Mouse (Mus musculus) limb, embryonic 10.5 days (tissue): ENCODE measurements at regions not wholly inside any gene's neighbourhood (a gene's known extent, or its start where the extent isn't known, plus 50 kb on each side); places are given as distances from the start of the nearest gene placed in this dataset.

Source experiments
- DNase-seq: peaks from one replicate; pipeline ENCODE4 v3.0.0-alpha.2; 2017; ENCODE audit warnings: low spot score
- H3K27ac ChIP-seq: fragments of 300-500 bp; sonication (generic); 2 replicates; pipeline ENCODE4 v1.5.1; 2016; ENCODE audit warnings: mild to moderate bottlenecking
- H3K27me3 ChIP-seq: fragments of 300-500 bp; sonication (generic); 2 replicates; pipeline ENCODE4 v1.6.1; 2016; ENCODE audit warnings: low read depth, mild to moderate bottlenecking; ENCODE audit not compliant: poor library complexity, severe bottlenecking
- H3K36me3 ChIP-seq: fragments of 300-500 bp; sonication (generic); 2 replicates; pipeline ENCODE4 v1.6.1; 2016; ENCODE audit warnings: mild to moderate bottlenecking, moderate library complexity
- H3K4me1 ChIP-seq: fragments of 300-500 bp; sonication (generic); 2 replicates; pipeline ENCODE4 v1.6.1; 2016
- H3K4me3 ChIP-seq: fragments of 300-500 bp; sonication (generic); 2 replicates; pipeline ENCODE4 v1.5.1; 2016; ENCODE audit warnings: mild to moderate bottlenecking, moderate library complexity
- H3K9me3 ChIP-seq: fragments of 300-500 bp; sonication (generic); replicated peaks from 2 replicates; pipeline ENCODE4 v1.6.1; 2016; ENCODE audit warnings: mild to moderate bottlenecking
- WGBS: fragments of 180-500 bp; shearing (Covaris S2); methylation state at CpG from one replicate; pipeline ENCODE4 v1.1.7; 2016; 5-methylcytosine and 5-hydroxymethylcytosine counted together

DNA sequence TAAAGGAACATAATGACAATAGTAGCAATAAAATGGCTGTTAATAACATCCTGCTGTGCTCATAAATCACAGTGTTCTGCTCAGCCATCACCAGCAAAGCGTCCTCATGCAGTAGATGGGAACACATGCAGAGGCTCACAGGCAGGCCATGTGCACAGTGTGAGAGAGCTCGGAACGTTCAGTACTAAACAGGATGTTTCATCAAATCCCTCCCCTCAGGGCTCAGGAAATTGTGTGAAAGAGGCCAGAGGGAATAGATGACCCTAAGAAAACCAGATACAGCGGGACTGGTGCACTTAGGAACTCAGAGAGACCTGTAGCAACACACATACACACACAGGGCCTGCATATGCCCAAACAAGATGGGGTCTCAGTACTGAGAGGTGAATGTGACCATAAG, 256.1 kb upstream of the Zpld1 start:
- Histone ChIP-seq H3K27me3 (no peaks in the 10 kb centered on the region), H3K4me3 (no peak overlapping the region), H3K4me1 (no peaks in the 10 kb centered on the region), H3K36me3 (no peaks in the 10 kb centered on the region), H3K9me3 (no peaks in the 10 kb centered on the region), H3K27ac (no peak overlapping the region)
- 65% methylated on average over 4 of the region's 4 CpGs for WGBS
- DNase-seq: no peak

DNA sequence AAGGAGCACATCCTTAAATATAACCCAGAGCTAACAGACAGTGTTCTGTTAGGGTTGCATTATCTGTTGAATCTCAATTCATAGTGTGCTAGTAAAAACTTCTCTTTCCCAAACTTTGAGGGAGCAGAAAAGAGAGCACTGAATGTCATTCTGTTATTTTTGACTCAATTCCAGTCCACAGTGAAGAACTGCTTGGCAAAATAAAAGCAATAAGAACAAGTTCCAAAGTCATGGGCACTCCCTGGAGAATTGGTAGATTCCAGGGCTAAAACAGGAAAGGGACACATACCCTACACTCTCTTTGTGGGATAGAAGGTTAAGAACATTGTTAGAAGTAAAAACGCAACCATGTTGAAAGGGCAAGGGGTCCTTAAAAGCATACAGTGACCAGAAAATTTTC, 253.6 kb upstream of the Zpld1 start:
- H3K4me3 ChIP-seq: no peak overlapping the region
- 91% methylated on average over 1 of the region's 1 CpGs for WGBS
- no peaks in the 10 kb centered on the region for H3K4me1 ChIP-seq
- no peaks in the 10 kb centered on the region for H3K9me3 ChIP-seq
- no peaks in the 10 kb centered on the region for H3K36me3 ChIP-seq
- no peak for DNase-seq
- no peak overlapping the region for H3K27ac ChIP-seq
- no peaks in the 10 kb centered on the region for H3K27me3 ChIP-seq

DNA sequence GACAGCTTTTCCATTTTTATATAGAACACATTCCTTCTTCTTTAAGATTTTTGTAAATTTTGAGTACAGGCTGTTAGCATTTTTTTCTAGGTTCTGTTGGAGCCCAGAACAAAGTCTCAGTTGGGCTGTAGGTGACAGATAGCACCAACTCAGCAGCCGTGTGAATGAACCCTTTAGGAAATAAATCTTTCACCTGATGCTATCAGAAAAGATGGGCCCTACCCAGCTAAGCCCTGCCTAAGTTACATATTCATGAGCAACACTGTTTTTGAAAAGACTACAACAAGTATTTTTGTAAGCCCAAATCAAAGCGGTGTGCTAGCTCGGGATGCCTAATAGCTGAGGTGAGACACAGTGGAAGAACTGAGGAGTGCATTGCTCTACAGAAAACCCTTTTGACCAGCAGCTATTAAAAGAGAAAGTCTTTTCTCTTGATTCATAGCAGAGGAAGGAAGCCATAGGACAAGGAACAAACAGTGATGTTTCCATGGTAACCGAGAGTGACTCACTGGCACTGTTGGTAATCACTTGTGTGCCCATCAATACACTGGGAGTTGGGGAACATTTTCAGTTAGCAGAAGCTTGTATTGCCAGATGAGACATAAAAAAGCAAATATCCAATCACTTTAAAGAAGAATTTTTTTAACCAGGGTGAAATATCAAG, 253.0 kb upstream of the Zpld1 start:
- no peaks in the 10 kb centered on the region for H3K27me3 ChIP-seq
- DNase-seq: no peak
- H3K4me3 ChIP-seq: no peak overlapping the region
- H3K9me3 ChIP-seq: no peaks in the 10 kb centered on the region
- no peaks in the 10 kb centered on the region for H3K36me3 ChIP-seq
- 81% methylated on average over 4 of the region's 4 CpGs for WGBS
- no peaks in the 10 kb centered on the region for H3K4me1 ChIP-seq
- H3K27ac ChIP-seq: no peak overlapping the region

DNA sequence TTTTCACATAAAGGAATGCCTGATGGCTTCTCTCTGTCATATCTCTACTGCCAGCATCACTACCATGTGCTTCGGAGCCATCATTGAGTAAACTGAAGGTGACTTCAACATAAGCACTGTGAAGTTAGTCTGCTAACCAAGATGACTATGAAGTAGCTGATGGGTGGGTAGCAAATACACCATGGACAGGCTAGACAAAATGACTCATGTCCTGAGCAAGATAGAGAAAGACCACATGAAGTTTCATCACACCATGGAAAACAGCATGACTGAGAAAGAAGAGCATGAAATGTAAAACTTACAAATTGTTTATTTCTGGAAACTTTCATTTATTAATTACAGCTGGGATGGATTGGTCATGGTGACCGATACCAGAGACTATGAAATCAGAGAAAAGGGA, 249.3 kb upstream of the Zpld1 start:
- no peak for DNase-seq
- no peaks in the 10 kb centered on the region for H3K9me3 ChIP-seq
- no peak overlapping the region for H3K27ac ChIP-seq
- WGBS: 92% methylated on average over 2 of the region's 2 CpGs
- H3K36me3 ChIP-seq: no peaks in the 10 kb centered on the region
- H3K27me3 ChIP-seq: no peaks in the 10 kb centered on the region
- no peak overlapping the region for H3K4me3 ChIP-seq
- H3K4me1 ChIP-seq: no peaks in the 10 kb centered on the region

DNA sequence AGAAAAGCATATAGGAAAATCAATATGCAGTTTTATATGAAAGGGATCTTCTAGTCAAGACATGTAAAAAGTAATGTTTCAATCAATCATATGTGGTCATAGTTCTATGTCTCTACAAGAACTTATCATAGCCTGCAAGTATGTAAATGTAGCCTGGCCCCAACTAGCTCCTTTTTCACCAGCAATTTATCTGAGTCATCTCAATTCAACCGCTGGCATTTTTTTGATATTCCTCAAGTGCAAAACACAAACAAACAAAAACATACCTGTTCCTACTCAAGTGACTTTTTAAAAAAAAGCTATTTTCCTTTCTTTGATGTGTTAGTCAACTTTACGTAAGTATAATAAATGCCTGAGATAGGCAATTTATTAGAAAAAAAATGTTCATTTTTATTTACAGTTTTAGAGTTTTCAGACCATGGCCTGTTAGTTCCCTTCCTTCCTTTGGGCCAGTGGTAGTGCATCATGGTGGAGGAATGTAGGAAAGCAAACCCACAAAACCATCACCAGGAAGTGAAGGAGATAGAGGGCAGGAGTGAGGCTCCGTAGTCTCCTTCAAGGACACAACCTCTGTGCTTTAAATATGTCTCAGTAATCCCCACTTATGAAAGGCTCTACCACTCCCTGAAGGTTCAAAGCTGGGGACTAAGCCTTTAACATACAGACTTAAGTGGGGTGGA, 242.7 kb upstream of the Zpld1 start:
- Histone ChIP-seq H3K4me1 (no peaks in the 10 kb centered on the region), H3K27me3 (no peaks in the 10 kb centered on the region), H3K27ac (no peak overlapping the region), H3K4me3 (no peak overlapping the region), H3K36me3 (no peaks in the 10 kb centered on the region), H3K9me3 (no peaks in the 10 kb centered on the region)
- no peak for DNase-seq
- 87% methylated on average over 3 of the region's 3 CpGs for WGBS

DNA sequence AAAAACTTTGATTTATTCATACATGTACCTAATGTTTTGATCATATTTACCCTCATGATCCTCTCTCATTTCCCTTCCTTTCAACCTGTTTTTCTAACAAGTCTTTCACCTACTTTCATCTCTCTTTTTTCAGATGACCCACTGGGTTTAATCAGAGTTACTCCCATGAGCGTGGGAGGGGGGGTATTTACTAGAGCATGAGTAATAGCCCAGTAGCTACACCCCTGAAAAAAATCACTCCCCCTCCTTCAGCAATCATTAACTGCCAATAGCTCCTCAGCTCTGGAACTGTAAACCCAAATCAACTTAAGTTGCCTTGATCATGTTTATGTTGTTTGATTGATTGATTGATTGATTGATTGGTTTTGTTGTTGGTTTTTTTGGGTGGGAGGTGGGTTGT, 241.4 kb upstream of the Zpld1 start:
- Histone ChIP-seq H3K4me3 (no peak overlapping the region), H3K36me3 (no peaks in the 10 kb centered on the region), H3K27ac (no peak overlapping the region), H3K9me3 (no peaks in the 10 kb centered on the region), H3K4me1 (no peaks in the 10 kb centered on the region), H3K27me3 (no peaks in the 10 kb centered on the region)
- WGBS: 81% methylated on average over 1 of the region's 1 CpGs
- no peak for DNase-seq

DNA sequence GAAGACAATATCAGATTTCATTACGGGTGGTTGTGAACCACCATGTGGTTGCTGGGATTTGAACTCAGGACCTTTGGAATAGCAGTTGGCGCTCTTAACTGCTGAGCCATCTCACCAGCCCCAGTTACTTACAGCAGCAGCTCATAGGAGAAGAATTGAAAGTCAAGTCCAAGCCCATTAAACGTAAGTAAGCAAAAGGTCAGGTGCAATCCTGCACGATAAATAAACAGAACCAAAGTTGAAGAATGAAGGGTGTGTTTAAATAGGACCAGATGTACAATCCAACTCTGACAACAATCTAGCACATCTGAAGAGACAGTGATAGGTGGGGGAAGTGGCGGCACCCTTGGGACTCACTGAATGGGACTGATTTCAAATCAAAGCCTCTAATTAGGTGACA, 239.8 kb upstream of the Zpld1 start:
- no peak for DNase-seq
- H3K9me3 ChIP-seq: no peaks in the 10 kb centered on the region
- no peaks in the 10 kb centered on the region for H3K27me3 ChIP-seq
- no peak overlapping the region for H3K4me3 ChIP-seq
- WGBS: 92% methylated on average over 5 of the region's 5 CpGs
- H3K36me3 ChIP-seq: no peaks in the 10 kb centered on the region
- no peaks in the 10 kb centered on the region for H3K4me1 ChIP-seq
- H3K27ac ChIP-seq: no peak overlapping the region

DNA sequence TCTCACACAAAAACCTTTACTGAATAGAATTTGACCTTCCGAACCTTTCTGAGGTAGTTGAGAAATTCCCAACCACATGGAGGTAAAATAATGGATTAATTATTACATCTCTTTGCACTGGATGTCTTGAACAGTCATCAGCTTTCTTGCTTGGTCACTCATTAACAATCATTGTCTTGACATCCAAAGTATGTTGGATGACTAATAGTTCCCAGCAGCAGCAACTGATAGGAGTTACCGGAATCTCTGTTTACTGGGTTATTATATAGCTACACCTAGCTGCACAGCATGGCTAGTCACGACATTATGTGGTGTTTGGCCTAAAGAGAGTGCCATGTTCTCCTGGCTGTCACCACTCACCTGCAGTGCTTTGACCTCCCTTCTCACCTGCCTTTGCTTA, 234.9 kb upstream of the Zpld1 start:
- Histone ChIP-seq H3K4me1 (no peaks in the 10 kb centered on the region), H3K36me3 (no peaks in the 10 kb centered on the region), H3K4me3 (no peak overlapping the region), H3K27me3 (no peaks in the 10 kb centered on the region), H3K27ac (no peak overlapping the region), H3K9me3 (no peaks in the 10 kb centered on the region)
- WGBS: 85% methylated on average over 3 of the region's 3 CpGs
- DNase-seq: no peak

DNA sequence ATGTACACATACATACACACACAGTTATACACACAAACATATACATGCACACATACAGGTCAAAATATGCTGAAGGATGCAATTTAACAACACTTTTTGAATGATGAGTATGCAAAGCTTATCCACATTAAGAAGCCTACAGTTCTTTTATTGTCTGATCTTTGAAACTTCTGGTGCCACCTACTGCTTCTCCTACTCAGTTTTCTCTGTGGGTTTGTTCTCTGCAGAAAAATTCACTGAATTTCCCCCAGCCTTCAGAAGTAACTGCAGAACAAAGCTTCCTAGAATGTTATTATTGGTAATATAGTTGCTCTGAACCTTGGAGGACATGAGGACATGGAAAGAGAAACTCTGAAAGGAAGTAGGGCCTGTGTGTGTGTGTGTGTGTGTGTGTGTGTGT, 233.1 kb upstream of the Zpld1 start:
- no peaks in the 10 kb centered on the region for H3K36me3 ChIP-seq
- no peaks in the 10 kb centered on the region for H3K4me1 ChIP-seq
- H3K9me3 ChIP-seq: no peaks in the 10 kb centered on the region
- no peak overlapping the region for H3K4me3 ChIP-seq
- H3K27me3 ChIP-seq: no peaks in the 10 kb centered on the region
- H3K27ac ChIP-seq: no peak overlapping the region
- no peak for DNase-seq

DNA sequence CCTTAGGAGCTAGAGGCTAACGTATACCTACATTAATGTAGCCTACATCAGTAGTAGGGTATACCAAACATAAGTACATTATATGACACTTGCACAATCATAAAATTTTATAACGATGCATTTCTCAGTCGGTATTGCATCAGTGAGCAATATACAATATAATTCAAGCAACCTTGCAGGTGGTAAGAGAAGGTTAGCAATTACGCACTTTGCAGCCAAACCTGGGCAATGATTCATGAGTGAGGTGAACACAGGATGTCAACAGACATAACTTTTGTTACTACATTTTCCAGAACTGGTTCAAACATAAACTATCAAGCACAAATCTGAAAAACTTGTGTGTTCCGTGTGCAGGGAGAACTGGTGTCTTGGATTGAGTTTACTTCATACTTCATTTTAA, 229.9 kb upstream of the Zpld1 start:
- no peaks in the 10 kb centered on the region for H3K4me1 ChIP-seq
- H3K9me3 ChIP-seq: no peaks in the 10 kb centered on the region
- 92% methylated on average over 5 of the region's 5 CpGs for WGBS
- H3K4me3 ChIP-seq: no peak overlapping the region
- no peak for DNase-seq
- no peaks in the 10 kb centered on the region for H3K36me3 ChIP-seq
- no peaks in the 10 kb centered on the region for H3K27me3 ChIP-seq
- no peak overlapping the region for H3K27ac ChIP-seq

DNA sequence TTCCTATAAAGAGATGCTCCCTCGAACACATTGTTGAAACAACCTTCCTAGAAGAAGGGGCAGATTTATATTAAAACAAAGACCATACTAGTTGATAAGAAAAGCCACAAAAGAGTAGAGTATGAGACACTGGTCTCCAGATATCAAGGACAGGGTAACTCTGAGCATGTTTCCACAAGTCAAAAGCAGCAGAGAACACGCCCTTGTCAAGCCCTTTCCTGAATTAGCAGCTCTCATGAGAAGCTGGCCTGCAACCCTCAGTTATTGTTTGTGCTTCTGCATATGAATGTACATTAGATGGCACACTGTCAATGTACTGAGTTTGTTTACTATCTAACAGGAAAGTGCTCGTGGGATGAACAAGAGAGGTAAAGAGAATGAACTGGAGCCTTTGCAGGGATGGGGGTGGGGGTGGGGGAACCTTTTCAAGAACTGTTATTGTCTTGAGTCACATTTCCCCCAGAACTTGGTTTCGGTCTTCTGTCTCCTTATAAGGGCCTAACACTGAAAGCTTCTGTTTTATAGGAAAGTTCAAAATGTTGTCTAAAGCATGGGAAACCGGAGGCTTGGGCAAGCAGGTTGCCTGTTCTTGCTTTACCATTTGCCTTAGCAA, 228.6 kb upstream of the Zpld1 start:
- WGBS: 81% methylated on average over 5 of the region's 5 CpGs
- Histone ChIP-seq H3K9me3 (no peaks in the 10 kb centered on the region), H3K27me3 (no peaks in the 10 kb centered on the region), H3K36me3 (no peaks in the 10 kb centered on the region), H3K4me1 (no peaks in the 10 kb centered on the region), H3K27ac (no peak overlapping the region), H3K4me3 (no peak overlapping the region)
- no peak for DNase-seq

DNA sequence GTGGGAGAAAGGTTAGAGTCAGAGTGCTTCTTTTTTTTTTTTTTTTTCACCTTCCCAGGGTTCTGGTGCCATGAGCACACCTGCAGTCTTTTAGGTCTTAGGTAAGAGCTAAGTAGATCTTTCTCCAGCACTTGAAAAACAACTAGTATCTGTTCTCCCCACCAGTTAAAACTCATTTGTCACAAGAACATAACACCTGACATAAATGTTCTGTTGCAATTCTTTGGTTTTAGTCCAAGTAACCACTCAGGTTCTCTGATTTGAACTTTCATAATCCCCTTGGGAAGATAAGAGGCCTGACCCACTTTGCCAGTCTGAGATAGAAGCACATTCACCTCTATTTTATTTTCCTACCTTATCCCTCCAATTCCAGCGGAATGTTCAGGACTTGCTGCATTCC, 225.5 kb upstream of the Zpld1 start:
- H3K4me1 ChIP-seq: no peaks in the 10 kb centered on the region

DNA sequence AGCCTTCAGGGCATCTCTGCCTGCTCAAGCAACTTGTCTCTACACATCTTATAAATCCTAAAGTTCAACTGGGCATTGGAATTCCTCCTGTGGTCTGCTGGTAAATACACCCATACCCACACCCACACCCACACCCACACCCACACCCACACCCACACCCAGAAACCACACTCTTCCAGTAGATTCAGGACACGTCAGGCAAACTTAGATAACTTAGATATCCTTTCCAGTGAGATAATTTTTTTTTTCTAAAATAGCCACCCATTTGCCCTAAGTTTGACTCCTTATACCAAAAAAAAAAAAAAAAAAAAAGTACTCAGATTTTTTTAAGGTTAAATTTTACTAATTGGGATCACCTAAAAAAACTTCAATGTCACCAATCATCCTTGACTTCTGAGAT, 224.5 kb upstream of the Zpld1 start:
- no peaks in the 10 kb centered on the region for H3K9me3 ChIP-seq
- WGBS: 88% methylated on average over 1 of the region's 1 CpGs
- no peaks in the 10 kb centered on the region for H3K27me3 ChIP-seq
- H3K4me1 ChIP-seq: no peaks in the 10 kb centered on the region
- H3K4me3 ChIP-seq: no peak overlapping the region
- no peaks in the 10 kb centered on the region for H3K36me3 ChIP-seq
- no peak overlapping the region for H3K27ac ChIP-seq
- DNase-seq: no peak

More for the DNA sequence above, 225.5 kb upstream of the Zpld1 start:
- 93% methylated on average over 1 of the region's 1 CpGs for WGBS
- Histone ChIP-seq H3K4me3 (no peak overlapping the region), H3K36me3 (no peaks in the 10 kb centered on the region), H3K27me3 (no peaks in the 10 kb centered on the region), H3K9me3 (no peaks in the 10 kb centered on the region), H3K27ac (no peak overlapping the region)
- DNase-seq: no peak
